Mouse (Mus musculus): ENCODE results near the gene Htr5b.

Htr5b gene

GRCm38 (mm10) chr1:121490241-121490640 is 38.0 kb downstream of the Htr5b start:
- no peak for DNase-seq (ENCODE audit: extremely low read depth, low read depth)

GRCm38 (mm10) chr1:121486803-121487202 is 41.5 kb downstream of the Htr5b start:
- DNase-seq (ENCODE audit: extremely low read depth, low read depth): no peak

DNA sequence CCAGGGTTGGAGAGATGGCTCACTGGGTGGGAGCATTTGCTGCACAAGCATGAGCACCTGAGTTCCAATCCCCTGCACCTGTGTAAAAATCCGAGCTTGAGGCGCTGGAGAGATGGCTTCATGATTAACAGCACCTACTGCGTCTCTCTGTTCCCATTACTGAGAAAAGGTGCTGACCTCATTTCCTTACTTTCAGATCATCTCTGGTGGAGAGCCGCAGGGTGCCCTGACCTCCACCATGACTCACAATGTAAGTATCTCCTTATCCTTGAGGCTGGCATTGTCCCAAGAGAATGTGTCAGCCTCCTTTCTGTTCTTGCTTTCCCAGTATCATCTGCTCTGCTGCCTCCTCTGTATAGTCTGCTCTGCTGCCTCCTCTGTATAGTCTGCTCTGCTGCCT is 45.2 kb downstream of the Htr5b start:
- DNase-seq (ENCODE audit: extremely low read depth, low read depth): no peak

GRCm38 (mm10) chr1:121479403-121479802 is 48.9 kb downstream of the Htr5b start:
- DNase-seq (ENCODE audit: extremely low read depth, low read depth): no peak

DNA sequence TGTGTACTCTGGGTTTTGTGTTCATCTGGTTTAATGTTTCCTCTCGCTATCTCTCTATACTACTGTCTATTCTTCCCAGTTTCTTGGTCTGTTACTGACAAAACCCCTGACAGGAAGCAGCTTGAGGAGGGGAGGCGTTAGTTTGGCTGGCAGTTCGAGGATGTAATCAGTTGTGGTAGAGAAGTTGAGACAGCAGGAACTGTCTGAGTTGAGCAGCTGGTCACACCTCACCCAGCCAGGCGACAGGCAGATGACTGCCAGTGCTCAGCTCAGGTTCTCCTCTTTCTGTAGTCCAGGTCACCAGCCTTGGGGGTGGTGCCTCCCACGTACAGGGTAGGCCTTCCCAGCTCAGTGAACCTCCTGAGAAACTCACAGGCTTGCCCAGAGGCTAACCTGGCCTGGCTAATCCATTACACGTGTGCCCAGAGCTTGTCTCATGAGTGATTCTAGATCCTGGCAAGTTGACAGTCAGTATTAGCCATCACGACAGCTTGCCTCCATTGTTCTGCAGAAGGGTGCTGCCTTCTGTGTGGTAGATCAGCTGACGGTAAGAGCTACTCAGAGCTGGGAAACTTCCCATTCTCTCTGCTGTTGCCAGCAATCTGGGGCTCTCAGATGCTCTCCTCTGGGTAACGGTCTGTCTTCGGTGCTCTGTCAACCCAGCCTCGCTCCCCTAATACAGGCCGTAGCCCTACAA is 49.8 kb downstream of the Htr5b start:
- peak; percentile 74 for DNase-seq (ENCODE audit: extremely low read depth, low read depth)

DNA sequence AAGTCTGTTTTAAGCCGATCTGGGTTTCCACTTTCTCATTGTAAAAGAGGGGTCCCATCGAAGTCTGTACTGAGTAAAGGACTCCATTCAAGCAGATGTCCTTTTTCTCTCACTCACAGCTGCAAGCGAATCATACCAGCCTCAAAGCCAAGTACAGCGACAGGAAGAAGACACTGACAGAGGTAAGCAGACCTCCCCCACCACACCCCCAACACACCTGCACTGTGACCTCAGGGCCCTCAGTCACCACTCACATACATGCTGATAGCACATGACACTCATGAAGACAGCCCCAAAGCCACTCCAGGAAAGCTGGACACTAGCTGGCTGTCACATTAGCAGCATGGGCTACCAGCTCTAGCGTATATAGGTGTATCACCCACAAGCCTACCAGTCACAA is 50.5 kb downstream of the Htr5b start:
- DNase-seq (ENCODE audit: extremely low read depth, low read depth): no peak

DNA sequence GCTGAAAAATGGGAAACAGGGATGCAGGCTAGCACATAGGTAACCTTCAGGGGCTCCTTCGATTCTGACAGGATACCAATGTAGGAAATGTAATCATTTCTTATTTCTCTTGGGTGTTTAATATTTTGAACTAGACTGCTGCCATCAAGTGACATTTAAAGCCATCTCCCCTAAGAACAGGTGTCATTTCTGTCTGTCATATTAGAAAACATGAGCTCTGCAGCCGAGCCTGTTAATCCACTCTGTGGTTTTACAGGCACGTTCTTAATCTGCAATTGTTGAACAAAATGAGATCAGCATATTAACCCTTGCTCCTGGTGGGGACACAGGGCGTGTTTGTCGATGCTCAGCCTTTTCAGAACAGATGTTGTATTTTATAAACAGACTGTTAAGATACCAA is 56.8 kb downstream of the Htr5b start:
- no peak for DNase-seq (ENCODE audit: extremely low read depth, low read depth)

- no peak for DNase-seq (ENCODE audit: extremely low read depth, low read depth)
Measured at GRCm38 (mm10) chr1:121468271-121468670, 60.0 kb downstream of the Htr5b start.

- DNase-seq (ENCODE audit: extremely low read depth, low read depth): no peak
Measured at GRCm38 (mm10) chr1:121466276-121466675, 62.0 kb downstream of the Htr5b start.

DNA sequence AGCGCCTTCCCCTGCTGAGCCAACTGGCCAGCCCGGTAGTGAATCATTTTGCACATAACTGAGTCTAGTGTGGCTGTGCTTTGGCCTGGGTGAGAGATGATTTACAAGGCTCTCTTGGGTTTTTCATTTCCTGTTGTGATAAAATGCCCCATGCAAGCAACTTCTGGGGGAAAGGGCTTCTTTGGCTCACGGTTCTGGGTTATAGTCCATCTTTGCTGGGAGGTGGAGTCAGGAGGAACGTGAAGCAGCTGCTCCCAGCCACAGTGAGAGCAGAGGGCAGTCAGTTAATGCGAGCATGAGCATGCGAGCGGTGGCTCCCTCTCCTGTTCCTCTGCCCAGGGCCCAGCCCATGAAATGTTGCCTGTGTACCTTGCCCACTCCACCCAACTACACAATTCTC is 64.5 kb downstream of the Htr5b start:
- no peak for DNase-seq (ENCODE audit: extremely low read depth, low read depth)

GRCm38 (mm10) chr1:121462643-121463042 is 65.6 kb downstream of the Htr5b start:
- DNase-seq (ENCODE audit: extremely low read depth, low read depth): no peak

DNA sequence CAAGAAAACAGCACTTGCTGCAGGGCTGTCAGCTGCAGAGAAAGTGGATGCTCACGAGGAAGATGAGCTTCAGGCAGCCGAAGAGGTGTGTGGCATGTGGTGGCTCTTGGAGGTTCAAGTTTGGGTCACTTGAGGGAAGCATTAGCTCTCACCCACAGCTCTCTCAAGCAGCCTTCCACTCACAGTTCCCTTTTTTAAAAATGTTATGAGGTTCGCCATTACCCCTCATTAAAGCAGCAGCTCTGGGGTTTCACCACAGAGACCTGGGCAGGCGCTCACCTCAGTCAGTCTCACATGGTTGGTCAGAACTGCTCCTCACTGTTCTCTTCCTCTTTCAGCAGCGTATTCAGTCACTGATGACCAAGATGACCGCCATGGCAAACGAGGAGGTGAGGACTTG is 66.4 kb downstream of the Htr5b start:
- DNase-seq (ENCODE audit: extremely low read depth, low read depth): no peak

DNA sequence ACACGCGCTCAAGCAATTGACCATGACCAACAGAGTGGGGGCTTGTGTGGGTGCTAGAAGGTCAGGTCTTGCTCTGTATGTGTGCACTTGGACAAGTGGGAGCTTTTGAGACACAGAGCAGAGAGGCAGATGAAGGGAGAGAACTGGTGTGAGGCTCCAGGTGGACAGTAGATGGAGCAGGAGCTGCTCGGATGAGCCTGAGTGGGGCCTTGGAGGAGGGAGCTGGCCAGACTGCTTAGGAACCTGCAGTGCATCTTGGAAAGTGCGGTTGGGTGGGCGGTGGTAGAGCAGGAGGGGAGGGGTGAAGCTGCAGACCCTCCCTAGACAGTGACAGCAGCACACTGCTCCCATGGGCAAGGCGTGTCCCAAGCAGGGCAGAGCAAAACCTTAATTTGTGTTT is 68.2 kb downstream of the Htr5b start:
- DNase-seq (ENCODE audit: extremely low read depth, low read depth): no peak

Measured in MEL-GATA-1-ER (cell line).